Mouse (Mus musculus) NIH3T3 (cell line): ENCODE measurements around the gene Foxred1.

ENCODE experiments used
- DNase-seq: peaks from one replicate; pipeline ENCODE4 v3.0.0-alpha.2; 2012; ENCODE audit warnings: low read depth

The Foxred1 gene

DNA sequence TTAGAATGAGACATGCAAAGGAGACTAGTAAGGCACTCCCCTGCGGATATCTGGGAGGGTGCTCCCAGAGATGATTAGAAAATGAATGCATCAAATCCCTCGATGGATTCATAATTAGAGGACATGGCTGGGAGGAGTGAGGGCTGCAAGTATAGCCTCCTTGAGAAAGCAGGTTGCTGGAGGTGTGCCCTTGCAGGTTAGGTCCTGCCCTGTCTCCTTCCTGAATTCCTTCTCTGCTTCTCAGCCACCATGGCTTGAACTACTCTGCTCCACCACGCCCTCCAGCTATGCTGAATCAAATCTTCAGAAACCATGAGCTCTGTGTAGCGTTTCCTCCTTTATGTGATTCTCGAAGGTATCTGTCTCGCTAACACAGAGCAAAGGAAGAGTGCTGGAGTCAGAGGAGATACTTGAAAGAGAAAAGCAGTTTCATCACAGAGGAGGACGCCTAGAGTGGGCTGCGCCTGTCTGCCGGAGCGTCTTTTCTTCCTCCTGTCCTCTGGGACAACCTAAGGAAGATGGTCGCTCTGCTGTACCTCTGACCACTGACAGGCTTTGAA lies 17.8 kb downstream of the Foxred1 start:
- DNase-seq: no peak

DNA sequence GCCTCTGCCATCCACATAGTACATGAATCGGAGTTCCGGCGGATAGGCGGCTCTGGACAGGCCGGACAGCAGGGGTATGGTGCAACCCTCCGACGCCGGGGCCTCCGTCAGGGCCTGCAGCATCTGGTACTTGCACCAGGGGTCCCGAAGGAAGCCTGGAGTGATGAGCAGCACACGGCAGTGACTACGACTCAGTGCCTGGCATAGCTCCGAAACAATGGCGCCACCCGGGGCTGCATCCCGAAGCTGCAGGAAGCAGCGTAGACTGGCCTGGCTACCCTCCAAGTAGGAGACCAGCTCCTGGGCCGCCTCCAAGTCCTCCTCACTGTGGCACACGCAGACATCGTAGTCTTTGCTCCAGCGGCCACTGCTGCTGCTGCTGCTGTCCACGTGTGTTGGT lies 22.2 kb downstream of the Foxred1 start:
- no peak for DNase-seq

DNA sequence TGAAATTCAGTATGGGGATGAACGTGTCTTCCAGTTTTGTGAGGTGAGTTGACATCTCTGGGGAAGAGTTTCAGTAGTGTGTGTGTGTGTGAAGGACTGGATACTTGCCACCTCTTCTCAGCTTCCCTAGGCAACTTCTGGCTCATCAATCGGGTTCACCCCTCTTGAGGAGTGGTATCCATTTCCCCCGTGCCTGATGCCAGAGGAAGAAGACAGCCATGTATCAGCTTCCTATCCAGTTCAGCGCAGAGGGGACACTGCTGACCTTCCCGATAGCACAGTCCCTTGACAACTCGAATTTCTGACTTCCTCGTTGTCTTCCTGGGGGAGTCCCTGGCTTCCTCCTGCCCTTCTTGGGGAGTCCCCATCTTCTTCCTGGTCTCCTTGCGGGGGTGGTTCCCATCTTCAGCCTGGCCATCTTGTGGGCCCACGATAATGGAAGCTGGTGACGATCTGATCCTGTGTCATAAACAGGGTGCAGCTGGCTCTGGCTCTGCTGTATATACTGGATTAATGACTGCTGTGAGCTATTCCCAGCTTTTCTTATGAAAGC lies 23.4 kb downstream of the Foxred1 start:
- DNase-seq: no peak

DNA sequence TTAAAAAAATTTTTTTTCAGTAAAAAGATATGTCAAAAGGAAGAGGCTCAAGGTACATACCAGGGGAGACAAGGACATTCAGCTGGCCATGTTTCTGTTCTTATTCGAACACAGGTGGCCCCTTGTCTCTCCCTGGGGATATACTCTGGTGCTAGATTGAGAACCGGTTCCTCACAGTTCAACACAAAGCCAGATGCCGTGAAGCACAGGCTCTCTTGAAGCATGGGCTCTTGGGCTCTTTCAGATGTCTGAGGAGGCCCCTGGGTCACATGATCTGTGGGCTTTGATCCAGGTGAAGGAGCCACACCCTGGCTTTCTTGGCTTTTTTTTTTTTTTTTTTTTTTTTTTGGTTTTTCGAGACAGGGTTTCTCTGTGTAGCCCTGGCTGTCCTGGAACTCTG lies 24.4 kb downstream of the Foxred1 start:
- no peak for DNase-seq

DNA sequence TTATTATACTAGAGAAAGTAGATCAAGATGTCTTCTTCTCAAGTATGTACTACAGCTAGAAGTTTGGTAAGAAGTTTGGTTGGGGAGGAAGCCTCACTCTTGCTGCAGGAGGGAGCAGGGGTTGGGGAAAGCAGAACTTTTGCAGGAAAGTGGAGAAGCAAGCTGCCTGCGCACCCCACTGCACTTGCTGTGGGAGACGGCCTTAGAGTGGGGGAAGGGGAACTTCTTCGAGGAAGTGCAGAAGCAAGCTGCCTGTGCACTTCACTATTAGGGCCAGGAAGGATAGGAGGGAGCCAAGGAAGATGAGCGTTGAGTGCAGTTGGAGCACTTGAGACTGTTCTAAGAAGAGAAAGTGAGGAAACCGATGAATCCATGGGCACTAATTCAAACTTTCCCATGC lies 27.5 kb downstream of the Foxred1 start:
- DNase-seq: no peak

DNA sequence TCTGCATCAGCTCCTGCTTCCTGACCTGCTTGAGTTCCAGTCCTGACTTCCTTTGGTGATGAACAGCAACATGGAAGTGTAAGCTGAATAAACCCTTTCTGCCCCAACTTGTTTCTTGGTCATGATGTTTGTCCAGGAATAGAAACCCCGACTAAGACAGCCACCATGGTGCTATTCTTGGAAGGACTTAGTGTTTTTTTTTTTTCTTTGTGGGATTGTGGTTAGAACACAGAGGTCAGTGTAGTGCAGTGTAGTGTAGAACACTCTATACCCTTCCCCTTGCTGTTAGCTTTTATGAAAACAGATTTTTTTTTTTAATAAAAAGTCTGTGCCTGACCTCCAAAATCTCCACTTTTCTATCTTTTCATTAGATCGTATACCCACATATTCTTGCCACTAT lies 28.0 kb downstream of the Foxred1 start:
- no peak for DNase-seq

DNA sequence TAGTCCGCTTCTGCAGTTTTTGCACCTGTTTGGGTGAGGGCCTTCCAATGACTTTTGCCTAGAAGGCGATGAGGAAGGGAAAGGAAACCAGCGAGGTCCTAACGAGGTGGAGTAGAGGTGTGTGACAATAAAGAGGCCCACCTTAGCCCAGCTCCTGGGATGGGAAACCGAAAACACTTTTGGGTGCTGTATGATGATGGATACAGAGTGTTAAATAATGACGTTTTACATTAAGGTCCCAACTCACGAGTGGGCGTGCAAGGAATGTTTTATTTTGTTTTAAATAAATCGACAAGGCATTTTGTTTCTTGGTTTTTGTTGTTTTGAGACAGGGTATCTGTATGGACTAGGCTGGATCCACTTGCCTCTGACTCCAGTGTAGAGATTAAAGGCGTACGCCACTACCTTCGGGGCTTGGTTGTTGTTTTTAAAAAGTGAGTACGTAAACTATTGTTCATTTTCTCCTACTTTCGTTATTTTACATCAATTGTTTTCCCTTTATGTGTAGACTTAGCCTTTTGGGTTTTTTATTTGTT lies 34.7 kb downstream of the Foxred1 start:
- DNase-seq: no peak

DNA sequence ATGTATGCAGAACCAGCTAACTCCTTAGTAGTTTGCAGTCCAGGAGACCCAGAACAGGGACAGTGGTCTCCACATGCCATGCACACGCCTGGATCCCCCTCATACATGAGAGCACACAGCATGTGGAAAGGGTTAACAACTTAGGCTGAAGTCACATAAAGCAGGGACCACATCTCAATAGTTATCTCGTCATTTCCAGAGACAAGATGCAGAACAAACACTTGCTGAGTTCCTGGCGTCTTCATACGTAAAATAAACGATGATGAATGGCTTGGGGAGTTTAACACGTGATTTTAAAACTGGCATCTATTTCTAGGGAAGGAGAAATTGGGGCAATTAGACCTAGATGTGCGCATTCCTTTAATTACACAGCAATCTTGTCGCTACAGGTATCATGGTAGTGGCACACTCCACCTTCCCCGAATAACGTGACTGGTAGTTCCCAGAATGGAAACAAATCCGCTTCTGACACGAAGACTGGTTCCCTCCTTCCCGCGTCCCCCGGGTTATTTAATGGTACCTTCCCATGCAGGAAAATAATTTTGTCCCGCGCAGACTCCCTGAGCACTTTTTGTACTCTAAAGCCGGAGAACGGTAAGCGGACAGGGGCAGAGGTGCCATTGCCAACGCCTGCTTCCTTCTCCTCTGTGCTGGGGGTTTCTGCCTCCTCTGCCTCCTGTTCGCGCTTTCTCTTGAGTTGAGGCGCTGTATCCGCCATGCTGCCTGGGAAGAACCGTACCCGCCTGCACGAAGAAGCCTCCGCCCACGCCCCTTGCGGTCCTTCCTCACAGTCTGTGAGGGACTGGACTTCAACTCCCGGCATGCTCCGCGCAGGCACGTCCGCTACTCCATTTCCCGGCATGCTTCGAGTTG lies 35.4 kb downstream of the Foxred1 start, which contains the start of gene Dcps:
Dcps (minus strand) TSS at position 811 of the 873 bp plus-strand sequence.
- peak; percentile 86 for DNase-seq

DNA sequence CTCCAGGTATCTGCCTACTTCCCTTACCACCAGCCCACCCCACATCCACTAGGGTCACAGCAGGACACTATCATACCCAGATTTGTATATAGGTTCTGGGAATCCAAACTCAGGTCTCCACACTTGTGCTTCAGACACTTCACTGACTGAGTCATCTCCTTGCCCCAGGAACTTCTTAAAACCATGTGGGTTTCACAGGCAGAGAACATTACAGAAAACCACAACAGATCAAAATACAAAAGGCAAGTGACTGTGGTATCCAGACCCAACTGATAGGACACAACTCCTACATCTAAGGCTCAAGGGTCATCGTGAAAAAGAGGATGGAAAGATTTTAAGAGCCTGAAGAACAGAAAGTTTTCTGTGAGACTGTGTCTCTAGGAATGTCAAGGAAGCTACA lies 37.5 kb downstream of the Foxred1 start:
- no peak for DNase-seq

DNA sequence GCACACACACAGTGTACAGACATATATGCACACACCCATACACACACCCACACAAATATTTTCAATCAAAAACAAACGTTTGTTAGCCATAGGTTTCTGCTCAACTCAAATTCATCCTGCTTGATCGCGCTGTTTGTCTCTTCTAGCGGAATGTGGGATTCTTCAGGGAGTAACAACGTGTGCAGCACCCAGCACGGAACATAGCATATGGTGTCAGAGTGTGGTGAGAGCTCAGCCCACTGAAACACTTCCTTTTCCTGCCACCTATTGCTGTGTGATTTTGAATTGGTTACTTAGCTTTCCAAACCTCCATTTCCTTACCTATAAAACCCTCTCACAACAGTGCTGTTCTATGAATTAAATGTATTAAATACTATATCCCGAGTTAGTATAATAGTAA lies 40.8 kb downstream of the Foxred1 start:
- no peak for DNase-seq

DNA sequence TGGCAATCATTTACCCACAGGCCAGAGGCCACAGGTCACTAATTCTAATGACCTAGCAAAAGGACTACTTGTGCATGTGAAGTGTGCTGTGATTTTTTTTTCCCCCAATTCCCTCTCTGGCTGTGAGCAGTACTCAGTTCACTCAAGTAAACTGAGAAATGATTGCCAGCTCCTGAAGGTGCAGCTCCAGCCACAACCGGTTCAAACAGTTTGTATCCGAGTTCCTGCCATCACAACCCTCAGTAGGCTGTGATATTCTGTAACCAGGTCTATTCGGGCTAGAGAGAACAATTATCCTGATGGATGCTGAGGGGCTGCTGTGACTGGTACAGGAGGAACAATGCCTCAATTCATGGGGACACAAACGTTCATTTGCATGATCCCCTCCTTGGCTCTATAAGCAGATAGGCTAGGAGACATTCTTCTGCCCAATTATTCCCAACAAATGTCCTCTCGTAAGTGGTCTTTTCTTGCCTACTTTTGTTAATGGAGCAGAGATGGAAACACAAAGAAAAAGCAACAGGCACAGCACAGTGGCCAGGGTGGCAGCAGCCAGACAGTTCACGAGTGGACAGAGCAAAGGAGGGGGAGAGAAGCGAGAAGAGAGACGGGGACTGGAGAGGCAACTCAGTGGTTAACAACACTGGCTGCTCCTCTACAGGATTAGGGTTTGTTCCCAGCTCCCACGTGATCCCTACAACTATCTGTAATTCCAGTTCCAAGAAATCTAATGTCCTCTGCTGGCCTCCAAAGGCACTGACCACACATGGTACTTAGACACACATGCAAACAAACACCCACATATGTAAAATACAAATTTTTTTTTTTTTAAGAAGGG lies 43.8 kb downstream of the Foxred1 start:
- no peak for DNase-seq

DNA sequence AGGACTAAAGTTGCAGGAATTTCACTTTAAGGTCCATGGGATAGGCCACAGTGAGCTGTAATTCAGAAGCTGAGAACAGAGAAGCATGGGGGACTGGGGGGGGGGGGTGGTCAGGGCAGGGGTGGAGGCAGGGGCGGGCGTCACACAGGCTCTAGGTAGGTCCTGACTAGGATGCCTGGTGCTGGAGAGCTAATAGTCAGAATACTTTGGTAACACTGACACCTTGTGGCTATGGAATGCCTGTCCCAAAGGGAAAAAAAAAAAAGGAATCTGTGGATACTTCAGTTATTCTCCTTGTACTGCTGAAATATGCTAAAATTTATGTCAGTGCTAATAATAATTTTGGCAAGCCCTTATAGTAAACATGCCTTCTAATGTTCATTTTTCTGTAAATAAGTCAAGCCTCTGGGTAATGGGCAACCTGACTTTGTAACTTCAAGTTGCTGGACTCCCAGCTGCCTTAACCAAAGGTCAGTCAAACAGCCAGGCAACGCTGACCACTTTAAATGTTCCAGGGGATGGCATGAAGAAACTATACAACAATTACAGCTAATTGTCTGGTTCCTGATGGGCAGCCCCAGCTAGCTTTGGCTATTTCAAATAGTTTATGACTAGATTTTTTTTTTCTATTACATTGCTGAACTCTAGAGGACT lies 44.6 kb downstream of the Foxred1 start:
- DNase-seq: peak; percentile 76

DNA sequence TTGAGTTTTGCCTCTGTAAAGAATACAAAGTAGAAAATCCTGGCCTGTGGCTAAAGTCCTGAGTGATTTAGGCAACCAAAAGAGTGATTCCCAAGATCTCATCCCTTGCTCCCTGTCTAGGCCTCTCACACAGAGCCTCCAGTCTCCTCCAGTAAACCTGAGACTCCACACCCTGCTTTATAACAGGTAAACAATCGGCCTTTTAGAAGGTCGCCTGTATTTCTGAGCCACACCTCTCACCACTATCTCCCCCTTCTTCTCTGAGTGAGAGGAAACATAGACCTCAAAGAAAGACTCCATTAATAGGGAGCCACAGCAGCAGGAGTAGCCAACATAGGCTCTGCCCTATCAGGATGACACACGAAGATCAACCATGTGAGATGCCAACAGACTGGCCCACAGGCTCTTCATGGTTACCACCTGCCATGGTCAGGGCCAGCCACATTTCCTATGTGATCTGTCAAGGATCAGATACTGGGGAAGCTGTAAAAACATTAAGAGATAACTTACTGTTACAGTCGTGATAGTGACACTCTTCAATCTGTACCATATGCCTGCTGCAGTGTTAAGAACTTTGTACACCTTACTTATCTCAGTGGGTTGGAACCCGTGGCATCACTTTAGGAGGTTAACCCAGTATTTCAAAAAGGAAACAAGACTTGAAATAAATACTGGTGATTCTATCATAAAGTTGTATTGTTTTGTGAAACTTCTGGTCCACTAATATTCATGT lies 46.5 kb downstream of the Foxred1 start:
- no peak for DNase-seq

DNA sequence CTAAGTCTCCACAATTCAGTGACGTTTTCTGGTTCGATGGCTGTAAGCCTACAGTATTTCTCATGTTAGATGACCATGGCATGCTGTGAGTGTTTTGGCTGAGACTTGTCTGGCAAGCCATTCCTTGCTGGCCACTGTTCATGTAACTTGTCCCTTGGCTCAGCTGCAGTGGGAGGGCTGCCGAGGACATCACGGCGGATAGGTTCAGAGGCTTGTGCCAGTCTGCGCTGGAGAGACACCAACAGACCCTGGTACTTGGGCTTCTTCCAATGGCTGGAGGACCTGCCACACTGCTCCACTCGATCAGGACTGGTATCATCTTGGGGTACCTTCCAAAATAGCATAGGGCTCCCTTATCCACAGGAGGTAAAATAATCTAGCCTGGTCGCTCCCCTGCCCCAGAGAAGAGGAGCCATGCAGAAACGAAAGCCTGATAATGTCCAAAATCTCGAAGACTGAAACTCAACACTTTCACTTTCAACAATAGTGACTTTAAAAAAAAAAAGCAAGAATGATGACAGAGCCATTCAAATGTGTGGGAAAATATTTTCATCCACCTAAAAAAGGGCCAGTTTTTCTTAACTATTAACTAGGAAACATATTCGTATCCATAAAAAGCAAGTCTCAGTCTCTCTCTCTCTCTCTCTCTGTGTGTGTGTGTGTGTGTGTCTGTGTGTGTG lies 47.7 kb downstream of the Foxred1 start:
- no peak for DNase-seq

DNA sequence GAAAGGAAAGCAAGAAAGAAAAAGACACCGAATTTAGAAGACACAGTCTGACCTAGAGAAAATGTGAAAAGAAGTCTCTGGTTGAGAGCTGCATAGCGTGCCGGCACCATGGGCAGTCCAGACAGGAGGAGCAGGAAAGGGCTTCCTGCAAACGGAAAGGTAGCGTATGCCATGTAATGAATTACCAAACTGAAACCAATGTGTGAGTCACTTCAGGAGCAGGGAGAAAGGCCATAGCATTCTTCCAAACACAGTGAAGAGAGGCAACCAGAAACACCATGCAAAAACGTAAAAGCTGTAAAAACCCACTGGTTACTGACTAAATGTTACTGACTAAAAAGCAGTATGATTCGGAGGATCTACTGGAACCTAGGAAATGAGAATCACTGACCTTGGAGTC lies 49.1 kb downstream of the Foxred1 start:
- DNase-seq: peak; percentile 14

DNA sequence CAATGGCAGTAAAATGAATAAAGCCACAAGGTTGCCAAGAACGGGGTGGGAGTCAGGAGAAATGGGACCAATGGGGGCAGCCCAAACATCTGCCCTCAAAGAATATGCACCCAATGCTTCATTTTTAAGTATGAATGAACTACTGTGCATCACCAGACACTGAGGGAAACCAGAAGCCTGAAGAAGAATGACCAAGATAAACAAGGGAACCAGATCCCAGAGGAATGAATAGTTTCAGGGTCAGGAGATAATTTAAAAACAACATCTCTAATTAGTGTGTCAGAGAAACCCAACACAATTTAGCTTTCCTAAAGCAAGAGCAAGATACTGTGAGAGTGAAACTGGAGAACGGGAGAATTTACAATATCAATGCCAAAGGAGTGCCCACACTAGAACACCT lies 50.2 kb downstream of the Foxred1 start:
- DNase-seq: no peak

DNA sequence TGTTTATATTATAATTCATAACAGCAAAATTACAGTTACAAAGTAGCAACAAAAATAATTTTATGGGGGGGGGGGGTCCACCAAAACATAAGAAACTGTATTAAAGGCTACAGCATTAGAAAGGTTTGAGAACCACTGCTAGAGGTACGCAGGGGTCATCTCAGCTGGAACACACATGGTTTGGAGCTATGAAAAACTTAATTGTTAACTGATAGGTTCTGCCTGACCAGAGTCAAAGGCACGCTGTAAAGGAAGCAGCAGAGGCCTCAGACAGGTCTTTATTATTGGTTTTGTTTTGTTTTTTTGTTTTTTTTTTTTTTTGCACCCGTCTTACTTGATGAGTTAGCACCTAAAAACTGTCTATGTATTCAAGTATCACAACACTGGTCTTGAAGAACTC lies 52.4 kb downstream of the Foxred1 start:
- no peak for DNase-seq

DNA sequence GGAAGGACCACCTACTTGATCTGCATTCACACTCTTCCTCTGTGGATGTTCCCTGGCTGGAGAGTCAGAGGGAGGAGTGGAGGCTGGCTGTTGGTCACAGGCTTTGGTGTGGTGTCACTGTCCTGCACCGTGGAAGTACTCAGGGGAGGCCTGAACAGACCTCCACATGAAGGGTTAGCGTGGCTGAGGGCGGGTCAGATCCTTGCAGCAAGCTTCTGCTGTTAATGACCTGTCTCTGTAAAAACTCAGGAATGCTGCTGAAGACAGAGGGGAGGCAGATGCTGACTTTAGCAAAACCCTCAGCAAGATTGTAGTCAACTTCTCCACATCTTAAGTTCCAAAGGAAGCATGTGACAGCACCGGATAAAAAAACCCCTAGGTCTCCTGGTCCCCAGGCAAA lies 54.0 kb downstream of the Foxred1 start:
- no peak for DNase-seq

DNA sequence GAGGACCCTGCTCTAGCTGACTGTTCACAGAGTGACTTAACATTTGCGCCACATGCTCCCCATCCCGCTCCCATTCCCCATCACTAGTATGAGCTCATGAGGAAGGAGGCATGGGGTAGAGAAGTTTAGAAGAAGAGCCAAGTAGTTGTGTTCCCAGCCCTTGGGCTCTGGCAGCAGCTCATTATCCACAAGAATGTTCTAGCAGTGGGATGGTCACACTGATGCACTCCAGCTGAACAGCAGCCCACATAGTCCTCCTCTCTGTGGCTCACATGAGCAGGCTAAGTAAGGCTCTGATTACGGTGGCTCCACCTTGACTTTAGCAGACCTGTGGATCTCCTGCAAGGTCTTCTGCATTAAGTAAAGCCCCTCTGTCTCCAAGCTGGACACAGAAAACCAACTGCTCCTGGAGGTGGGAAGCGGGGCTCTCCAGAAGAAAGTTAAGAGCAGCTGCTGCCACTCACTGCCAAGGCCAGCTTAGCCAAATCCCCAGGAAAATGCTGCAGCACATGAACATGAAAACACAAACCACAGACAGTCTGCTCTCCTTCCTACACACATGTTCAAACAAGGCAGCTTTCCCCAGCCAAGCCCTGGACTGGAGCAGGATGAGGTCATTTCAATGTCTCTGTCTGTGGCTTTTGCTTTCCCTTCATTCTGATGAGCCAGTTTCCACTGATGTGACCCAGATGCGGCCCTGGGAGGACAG lies 54.7 kb downstream of the Foxred1 start:
- peak; percentile 64 for DNase-seq
